Mouse (Mus musculus): ENCODE data around the gene Slc25a19. TPM values are rescaled to one million over a fixed set of nuclear protein-coding genes. Genes with fewer than 3 reads are reported as not detected.

Slc25a19 gene
- polyA plus RNA-seq, 1 experiment = 20.5 TPM

- H3K4me1 ChIP-seq = peaks cover 12% of the 10 kb centered on the region; the same call in 1 of the 2 replicates
- H3K36me3 ChIP-seq (replicated peaks; ENCODE audit: low read length) = peaks cover 98% of the 10 kb centered on the region
- no peaks in the 10 kb centered on the region for H3K27me3 ChIP-seq (replicated peaks)
- TF ChIP-seq GATA1 (IDR thresholded peaks at IDR 0.05; ENCODE audit: borderline replicate concordance, low read length) = no peak
- no peak for TF ChIP-seq FLI1 (IDR thresholded peaks at IDR 0.05; ENCODE audit: low read length)
- H3K9me3 ChIP-seq = no peaks in the 10 kb centered on the region
- no peak overlapping the region for H3K4me3 ChIP-seq (replicated peaks)
Measured at GRCm38 (mm10) chr11:115585573-115586100, 42.5 kb downstream of the Slc25a19 start.

- no peaks in the 10 kb centered on the region for H3K27me3 ChIP-seq (replicated peaks)
- TF ChIP-seq FLI1 (IDR thresholded peaks at IDR 0.05; ENCODE audit: low read length) = no peak
- TF ChIP-seq GATA1 (IDR thresholded peaks at IDR 0.05; ENCODE audit: borderline replicate concordance, low read length) = no peak
- peaks cover 95% of the 10 kb centered on the region for H3K36me3 ChIP-seq (replicated peaks; ENCODE audit: low read length)
- H3K4me3 ChIP-seq (replicated peaks) = no peak overlapping the region
- peaks cover 6% of the 10 kb centered on the region; the same call in 1 of the 2 replicates for H3K4me1 ChIP-seq
- H3K9me3 ChIP-seq = no peaks in the 10 kb centered on the region
Measured at GRCm38 (mm10) chr11:115584376-115585073, 43.6 kb downstream of the Slc25a19 start.

GRCm38 (mm10) chr11:115582913-115583606 is 45.0 kb downstream of the Slc25a19 start:
- no peak for TF ChIP-seq GATA1 (IDR thresholded peaks at IDR 0.05; ENCODE audit: borderline replicate concordance, low read length)
- no peak for TF ChIP-seq FLI1 (IDR thresholded peaks at IDR 0.05; ENCODE audit: low read length)
- Histone ChIP-seq H3K36me3 (replicated peaks; ENCODE audit: low read length) (peaks cover 97% of the 10 kb centered on the region), H3K4me1 (peaks cover 15% of the 10 kb centered on the region; the same call in 1 of the 2 replicates)

GRCm38 (mm10) chr11:115579080-115579479 is 49.0 kb downstream of the Slc25a19 start:
- no peak overlapping the region for H3K4me3 ChIP-seq (replicated peaks)
- no peaks in the 10 kb centered on the region for H3K9me3 ChIP-seq
- H3K4me1 ChIP-seq = peaks cover 19% of the 10 kb centered on the region; the same call in 1 of the 2 replicates
- no peak for TF ChIP-seq GATA1 (IDR thresholded peaks at IDR 0.05; ENCODE audit: borderline replicate concordance, low read length)
- no peak for TF ChIP-seq FLI1 (IDR thresholded peaks at IDR 0.05; ENCODE audit: low read length)
- peaks cover 66% of the 10 kb centered on the region for H3K36me3 ChIP-seq (replicated peaks; ENCODE audit: low read length)
- no peaks in the 10 kb centered on the region for H3K27me3 ChIP-seq (replicated peaks)

More at GRCm38 (mm10) chr11:115582913-115583606, 45.0 kb downstream of the Slc25a19 start:
- Histone ChIP-seq H3K9me3 (no peaks in the 10 kb centered on the region), H3K4me3 (replicated peaks) (no peak overlapping the region), H3K27me3 (replicated peaks) (no peaks in the 10 kb centered on the region)

GRCm38 (mm10) chr11:115564961-115565360 is 63.1 kb downstream of the Slc25a19 start:
- Histone ChIP-seq H3K9me3 (no peaks in the 10 kb centered on the region), H3K4me3 (replicated peaks) (peak overlapping the region; percentile 97), H3K36me3 (replicated peaks; ENCODE audit: low read length) (peaks cover 46% of the 10 kb centered on the region), H3K27me3 (replicated peaks) (no peaks in the 10 kb centered on the region), H3K4me1 (peaks cover 22% of the 10 kb centered on the region)
- TF ChIP-seq FLI1 (IDR thresholded peaks at IDR 0.05; ENCODE audit: low read length) (no peak), GATA1 (IDR thresholded peaks at IDR 0.05; ENCODE audit: borderline replicate concordance, low read length) (no peak)

Other genes with a start within 250 kb of the Slc25a19 start
- not detected in 2 replicates for gene Cdr2l, start 246.4 kb downstream of the Slc25a19 start, polyA plus RNA-seq (2012; ENCODE audit: insufficient read depth, low replicate concordance)
- 67.6 and 78.3 TPM in 2 replicates for gene Mrpl58, start 224.5 kb downstream of the Slc25a19 start, polyA plus RNA-seq (2012; ENCODE audit: insufficient read depth, low replicate concordance)
- gene Atp5h, start 208.3 kb downstream of the Slc25a19 start, polyA plus RNA-seq (2012; ENCODE audit: insufficient read depth, low replicate concordance) = 10.1 and 109 TPM in 2 replicates
- gene Kctd2, start 208.2 kb downstream of the Slc25a19 start, polyA plus RNA-seq (2012; ENCODE audit: insufficient read depth, low replicate concordance) = 13.7 and 36.5 TPM in 2 replicates
- gene Trim80, start 187.8 kb downstream of the Slc25a19 start, polyA plus RNA-seq (2012; ENCODE audit: insufficient read depth, low replicate concordance) = not detected in 2 replicates
- gene Slc16a5, start 165.8 kb downstream of the Slc25a19 start, polyA plus RNA-seq (2012; ENCODE audit: insufficient read depth, low replicate concordance) = not detected in 2 replicates
- 20.7 and 36.2 TPM in 2 replicates for gene Armc7, start 152.6 kb downstream of the Slc25a19 start, polyA plus RNA-seq (2012; ENCODE audit: insufficient read depth, low replicate concordance)
- 84.5 and 173 TPM in 2 replicates for gene Nt5c, start 136.4 kb downstream of the Slc25a19 start, polyA plus RNA-seq (2012; ENCODE audit: insufficient read depth, low replicate concordance)
- gene Jpt1, start 113.9 kb downstream of the Slc25a19 start, polyA plus RNA-seq (2012; ENCODE audit: insufficient read depth, low replicate concordance) = 334 and 807 TPM in 2 replicates
- 187 and 368 TPM in 2 replicates for gene Sumo2, start 92.0 kb downstream of the Slc25a19 start, polyA plus RNA-seq (2012; ENCODE audit: insufficient read depth, low replicate concordance)
- gene Nup85, start 63.9 kb downstream of the Slc25a19 start, polyA plus RNA-seq (2012; ENCODE audit: insufficient read depth, low replicate concordance) = 6.6 and 12.0 TPM in 2 replicates
- gene Mrps7, start 24.4 kb downstream of the Slc25a19 start, polyA plus RNA-seq (2012; ENCODE audit: insufficient read depth, low replicate concordance) = 13.8 and 37.9 TPM in 2 replicates
- 44.0 and 58.2 TPM in 2 replicates for gene Gga3, start 24.2 kb downstream of the Slc25a19 start, polyA plus RNA-seq (2012; ENCODE audit: insufficient read depth, low replicate concordance)
- 9.6 and 15.5 TPM in 2 replicates for gene Mif4gd, start 15.3 kb downstream of the Slc25a19 start, polyA plus RNA-seq (2012; ENCODE audit: insufficient read depth, low replicate concordance)
- gene Grb2, start 80.3 kb upstream of the Slc25a19 start, polyA plus RNA-seq (2012; ENCODE audit: insufficient read depth, low replicate concordance) = 30.1 and 77.5 TPM in 2 replicates
- gene Tmem94, start 137.1 kb upstream of the Slc25a19 start, polyA plus RNA-seq (2012; ENCODE audit: insufficient read depth, low replicate concordance) = 22.7 and 34.8 TPM in 2 replicates
- 3.0 and 5.3 TPM in 2 replicates for gene Caskin2, start 185.3 kb upstream of the Slc25a19 start, polyA plus RNA-seq (2012; ENCODE audit: insufficient read depth, low replicate concordance)
- gene Tsen54, start 186.4 kb upstream of the Slc25a19 start, polyA plus RNA-seq (2012; ENCODE audit: insufficient read depth, low replicate concordance) = 21.0 and 35.3 TPM in 2 replicates
- gene Llgl2, start 195.8 kb upstream of the Slc25a19 start, polyA plus RNA-seq (2012; ENCODE audit: insufficient read depth, low replicate concordance) = 6.1 and 12.4 TPM in 2 replicates
- 0.48 TPM in 1 of 2 replicates, not detected in the other for gene Myo15b, start 230.1 kb upstream of the Slc25a19 start, polyA plus RNA-seq (2012; ENCODE audit: insufficient read depth, low replicate concordance)